ENCODE assay signal across 9 mouse cellular contexts in genomic region chr7:3415378-3415777, GRCm38 (mm10). TPM values are rescaled to one million over a fixed set of nuclear protein-coding genes. Genes with fewer than 3 reads are reported as not detected.
DNase-seq lines count a peak whose midpoint lies in the region; ATAC-seq and TF ChIP-seq lines count a peak whose summit lies in the region.
"Had no signal": no experiment of that assay in that cellular context is flagged by ENCODE, and none has a peak within 500 bp of the region (broad histone marks: within the 10 kb centered on the region; RNA-seq: fewer than 3 reads in every experiment).

No protein-coding gene starts in this region.

- H3K4me2 ChIP-seq in forebrain, postnatal 0 days (ENCODE audit: low read depth) = peak overlapping the region; percentile 94
- peak overlapping the region; percentile 100 for H3K4me2 ChIP-seq in intestine, embryonic 16.5 days (ENCODE audit: low read depth, low read length)
- H3K4me2 ChIP-seq in liver, postnatal 0 days (ENCODE audit: low read depth, low read length) = peak overlapping the region; percentile 79

- no peaks in the 10 kb centered on the region for H3K4me1 ChIP-seq in forebrain, postnatal 0 days (ENCODE audit: insufficient read depth)
- H3K4me1 ChIP-seq in intestine, embryonic 16.5 days (ENCODE audit: control insufficient read depth, insufficient read depth, low read length) = peaks cover 8% of the 10 kb centered on the region
- H3K4me1 ChIP-seq in liver, postnatal 0 days (ENCODE audit: insufficient read depth) = no peaks in the 10 kb centered on the region; the same call in 1 of the 2 replicates

- no peak overlapping the region for H3K27ac ChIP-seq in forebrain, postnatal 0 days (ENCODE audit: low read depth, low read length)
- H3K27ac ChIP-seq in intestine, embryonic 16.5 days (ENCODE audit: low read length) = no peak overlapping the region
- no peak overlapping the region for H3K27ac ChIP-seq in liver, postnatal 0 days (ENCODE audit: low read depth)

- no peak for TF ChIP-seq EP300 in liver, postnatal 0 days (IDR thresholded peaks at IDR 0.05; ENCODE audit: low read depth)

- no peaks in the 10 kb centered on the region for H3K27me3 ChIP-seq in forebrain, postnatal 0 days (ENCODE audit: insufficient read depth, low read length)
- peaks cover 67% of the 10 kb centered on the region for H3K27me3 ChIP-seq in intestine, embryonic 16.5 days (replicated peaks; ENCODE audit: control insufficient read depth, insufficient read depth, low read length)
- peaks cover 76% of the 10 kb centered on the region for H3K27me3 ChIP-seq in liver, postnatal 0 days (ENCODE audit: insufficient read depth, low read length)

- peak overlapping the region; percentile 54 for H3K4me3 ChIP-seq in forebrain, postnatal 0 days (ENCODE audit: low read depth, low read length)
- peak overlapping the region; percentile 63 for H3K4me3 ChIP-seq in intestine, embryonic 16.5 days (ENCODE audit: low read length)
- peak overlapping the region; percentile 38 for H3K4me3 ChIP-seq in liver, postnatal 0 days (ENCODE audit: low read depth, low read length)

- WGBS in forebrain, postnatal 0 days = 5% methylated on average over 32 of the region's 60 CpGs
- WGBS in intestine, embryonic 16.5 days = under 1% methylated on average over 59 of the region's 60 CpGs
- 1% methylated on average over 34 of the region's 60 CpGs for WGBS in liver, postnatal 0 days (ENCODE audit: insufficient replicate concordance)

- H3K9ac ChIP-seq in forebrain, postnatal 0 days = peak overlapping the region; percentile 59
- H3K9ac ChIP-seq in intestine, embryonic 16.5 days (ENCODE audit: low read depth, low read length) = peak overlapping the region; percentile 56
- H3K9ac ChIP-seq in liver, postnatal 0 days (replicated peaks) = no peak overlapping the region

- H3K9me3 ChIP-seq in forebrain, postnatal 0 days (ENCODE audit: low read length) = no peaks in the 10 kb centered on the region
- no peaks in the 10 kb centered on the region for H3K9me3 ChIP-seq in intestine, embryonic 16.5 days (ENCODE audit: control insufficient read depth, low read length)
- H3K9me3 ChIP-seq in liver, postnatal 0 days (ENCODE audit: low read length) = no peaks in the 10 kb centered on the region

- no peaks in the 10 kb centered on the region for H3K36me3 ChIP-seq in forebrain, postnatal 0 days (ENCODE audit: insufficient read depth)
- no peaks in the 10 kb centered on the region for H3K36me3 ChIP-seq in intestine, embryonic 16.5 days (ENCODE audit: control insufficient read depth, insufficient read depth, low read length)
- H3K36me3 ChIP-seq in liver, postnatal 0 days (replicated peaks; ENCODE audit: insufficient read depth, low read length) = no peaks in the 10 kb centered on the region

- peak; percentile 46 for DNase-seq in Muller cell, postnatal 12 days (ENCODE audit: inconsistent ontology term)
- DNase-seq in adrenal gland, postnatal 10 days = peak; percentile 78
- DNase-seq in forebrain, postnatal 0 days = no peak
- peak; percentile 27 for DNase-seq in liver, postnatal 0 days
- peak; percentile 47 for DNase-seq in ovary, postnatal 36 days (ENCODE audit: low spot score)
- DNase-seq in natural killer cell, adult 2 months (ENCODE audit: low spot score in 2 of 2) = no peak

- no peak for TF ChIP-seq CTCF in forebrain, postnatal 0 days (IDR thresholded peaks at IDR 0.05; ENCODE audit: low read depth)
- TF ChIP-seq CTCF in liver, postnatal 0 days (IDR thresholded peaks at IDR 0.05; ENCODE audit: low read depth) = no peak

- peak; percentile 34 for ATAC-seq in forebrain, postnatal 0 days
- peak; percentile 54 for ATAC-seq in intestine, embryonic 16.5 days
- 0 out of 2 replicates have a peak, but pooled peaks have one; percentile 15 for ATAC-seq in liver, postnatal 0 days

RNA-seq across cellular contexts. Expression of gene Cacng6, which starts 8.6 kb away (rescaled TPM):
- total RNA-seq in adrenal gland, postnatal 10 days (2021) = 1 to 10 TPM; 1.5 to 6.5 TPM
- 0.15 and 0.38 TPM in 2 replicates for total RNA-seq in forebrain, postnatal 0 days (2014; rRNA removed)
- polyA plus RNA-seq in forebrain, postnatal 0 days (2015; fragmentation: Nextera tagmentation; extraction: Ambion mirVana) = 0.35 and 0.43 TPM in 2 replicates
- polyA plus RNA-seq in intestine, embryonic 16.5 days (2015; fragmentation: Nextera tagmentation; extraction: Ambion mirVana) = 0.13 and 0.21 TPM in 2 replicates
- 0.30 TPM in 1 of 2 replicates, not detected in the other for polyA plus RNA-seq in liver, postnatal 0 days (2015; fragmentation: Nextera tagmentation; extraction: Ambion mirVana)
- total RNA-seq: common myeloid progenitor, adult 5-6 weeks; neutrophil, adult 5-6 weeks had no signal

RNA-seq across cellular contexts. Expression of gene Cacng8, which starts 24.9 kb away (rescaled TPM):
- 1 to 10 TPM; 2.5 to 3.3 TPM for total RNA-seq in adrenal gland, postnatal 10 days (2021)
- total RNA-seq in forebrain, postnatal 0 days (2014; rRNA removed) = 41.5 and 42.2 TPM in 2 replicates
- polyA plus RNA-seq in forebrain, postnatal 0 days (2015; fragmentation: Nextera tagmentation; extraction: Ambion mirVana) = 16.5 and 17.8 TPM in 2 replicates
- polyA plus RNA-seq in intestine, embryonic 16.5 days (2015; fragmentation: Nextera tagmentation; extraction: Ambion mirVana) = 0.93 and 1.2 TPM in 2 replicates
- polyA plus RNA-seq in liver, postnatal 0 days (2015; fragmentation: Nextera tagmentation; extraction: Ambion mirVana) = not detected in 2 replicates
- total RNA-seq: common myeloid progenitor, adult 5-6 weeks; neutrophil, adult 5-6 weeks had no signal

Comparison
In these comparisons a context has a peak if more than half of its experiments do, and no peak if none do; other contexts are left out.
1. DNase-seq: peak in Muller cell, postnatal 12 days (single experiment), adrenal gland, postnatal 10 days (single experiment), liver, postnatal 0 days (single experiment) and ovary, postnatal 36 days (single experiment); none in forebrain, postnatal 0 days (single experiment) and natural killer cell, adult 2 months (0 of 2).
2. Peak in every context shown above with its lines, with median percentiles within 50 percentile points of each other: ATAC-seq, H3K4me2 ChIP-seq and H3K4me3 ChIP-seq.